Mouse (Mus musculus): ENCODE results near the gene Slc37a2. TPM values are rescaled to one million over a fixed set of nuclear protein-coding genes. Genes with fewer than 3 reads are reported as not detected.

Gene Slc37a2
- polyA plus RNA-seq, 1 experiment from 2014 or later = 2.0 TPM

GRCm38 (mm10) chr9:37248381-37248906 is 7.1 kb downstream of the Slc37a2 start:
- Histone ChIP-seq H3K9me3 (ENCODE audit: control insufficient read depth, low read length) (no peaks in the 10 kb centered on the region), H3K36me3 (ENCODE audit: control insufficient read depth, insufficient read depth, low read length) (no peaks in the 10 kb centered on the region), H3K4me3 (ENCODE audit: low read depth, low read length) (no peak overlapping the region), H3K27me3 (ENCODE audit: control insufficient read depth, insufficient read depth, low read length) (no peaks in the 10 kb centered on the region), H3K27ac (ENCODE audit: low read depth, low read length) (no peak overlapping the region), H3K4me2 (ENCODE audit: low read depth) (no peak overlapping the region), H3K9ac (ENCODE audit: low read length) (no peak overlapping the region), H3K4me1 (ENCODE audit: control insufficient read depth, insufficient read depth, low read length) (no peaks in the 10 kb centered on the region)
- WGBS = 42% methylated on average over 3 of the region's 3 CpGs
- DNase-seq (ENCODE audit: low spot score) (no peak), ATAC-seq (ENCODE audit: insufficient read depth, low FRiP score, low TSS enrichment) (no peak)

GRCm38 (mm10) chr9:37247429-37247828 is 8.1 kb downstream of the Slc37a2 start:
- no peaks in the 10 kb centered on the region for H3K9me3 ChIP-seq (ENCODE audit: control insufficient read depth, low read length)
- H3K4me2 ChIP-seq (ENCODE audit: low read depth) = no peak overlapping the region
- ATAC-seq (ENCODE audit: insufficient read depth, low FRiP score, low TSS enrichment) = no peak
- no peak for DNase-seq (ENCODE audit: low spot score)
- no peak overlapping the region for H3K4me3 ChIP-seq (ENCODE audit: low read depth, low read length)
- no peaks in the 10 kb centered on the region for H3K36me3 ChIP-seq (ENCODE audit: control insufficient read depth, insufficient read depth, low read length)
- no peak overlapping the region for H3K27ac ChIP-seq (ENCODE audit: low read depth, low read length)
- H3K27me3 ChIP-seq (ENCODE audit: control insufficient read depth, insufficient read depth, low read length) = no peaks in the 10 kb centered on the region
- no peaks in the 10 kb centered on the region for H3K4me1 ChIP-seq (ENCODE audit: control insufficient read depth, insufficient read depth, low read length)
- H3K9ac ChIP-seq (ENCODE audit: low read length) = no peak overlapping the region

GRCm38 (mm10) chr9:37245810-37246209 is 9.7 kb downstream of the Slc37a2 start:
- ATAC-seq (ENCODE audit: insufficient read depth, low FRiP score, low TSS enrichment) (no peak), DNase-seq (ENCODE audit: low spot score) (no peak)
- Histone ChIP-seq H3K27ac (ENCODE audit: low read depth, low read length) (no peak overlapping the region), H3K9me3 (ENCODE audit: control insufficient read depth, low read length) (no peaks in the 10 kb centered on the region), H3K4me3 (ENCODE audit: low read depth, low read length) (no peak overlapping the region), H3K9ac (ENCODE audit: low read length) (no peak overlapping the region), H3K4me2 (ENCODE audit: low read depth) (no peak overlapping the region), H3K27me3 (ENCODE audit: control insufficient read depth, insufficient read depth, low read length) (no peaks in the 10 kb centered on the region), H3K36me3 (ENCODE audit: control insufficient read depth, insufficient read depth, low read length) (no peaks in the 10 kb centered on the region), H3K4me1 (ENCODE audit: control insufficient read depth, insufficient read depth, low read length) (no peaks in the 10 kb centered on the region)
- 93% methylated on average over 1 of the region's 1 CpGs for WGBS

- H3K4me1 ChIP-seq (ENCODE audit: control insufficient read depth, insufficient read depth, low read length) = no peaks in the 10 kb centered on the region
- ATAC-seq (ENCODE audit: insufficient read depth, low FRiP score, low TSS enrichment) = no peak
- 79% methylated on average over 2 of the region's 2 CpGs for WGBS
- H3K27ac ChIP-seq (ENCODE audit: low read depth, low read length) = no peak overlapping the region
- H3K9ac ChIP-seq (ENCODE audit: low read length) = no peak overlapping the region
- no peaks in the 10 kb centered on the region for H3K27me3 ChIP-seq (ENCODE audit: control insufficient read depth, insufficient read depth, low read length)
- H3K9me3 ChIP-seq (ENCODE audit: control insufficient read depth, low read length) = no peaks in the 10 kb centered on the region
- no peaks in the 10 kb centered on the region for H3K36me3 ChIP-seq (ENCODE audit: control insufficient read depth, insufficient read depth, low read length)
- DNase-seq (ENCODE audit: low spot score) = no peak
- H3K4me2 ChIP-seq (ENCODE audit: low read depth) = no peak overlapping the region
- H3K4me3 ChIP-seq (ENCODE audit: low read depth, low read length) = no peak overlapping the region
Measured at GRCm38 (mm10) chr9:37245404-37245803, 10.1 kb downstream of the Slc37a2 start.

GRCm38 (mm10) chr9:37244600-37244999 is 10.9 kb downstream of the Slc37a2 start:
- no peak for DNase-seq (ENCODE audit: low spot score)
- no peaks in the 10 kb centered on the region for H3K36me3 ChIP-seq (ENCODE audit: control insufficient read depth, insufficient read depth, low read length)
- H3K4me3 ChIP-seq (ENCODE audit: low read depth, low read length) = no peak overlapping the region
- H3K9me3 ChIP-seq (ENCODE audit: control insufficient read depth, low read length) = no peaks in the 10 kb centered on the region
- no peak overlapping the region for H3K27ac ChIP-seq (ENCODE audit: low read depth, low read length)
- WGBS = 72% methylated on average over 1 of the region's 1 CpGs
- no peaks in the 10 kb centered on the region for H3K27me3 ChIP-seq (ENCODE audit: control insufficient read depth, insufficient read depth, low read length)
- no peaks in the 10 kb centered on the region for H3K4me1 ChIP-seq (ENCODE audit: control insufficient read depth, insufficient read depth, low read length)
- no peak overlapping the region for H3K4me2 ChIP-seq (ENCODE audit: low read depth)
- no peak overlapping the region for H3K9ac ChIP-seq (ENCODE audit: low read length)
- ATAC-seq (ENCODE audit: insufficient read depth, low FRiP score, low TSS enrichment) = no peak

GRCm38 (mm10) chr9:37242764-37243163 is 12.8 kb downstream of the Slc37a2 start:
- Histone ChIP-seq H3K4me1 (ENCODE audit: control insufficient read depth, insufficient read depth, low read length) (no peaks in the 10 kb centered on the region), H3K36me3 (ENCODE audit: control insufficient read depth, insufficient read depth, low read length) (no peaks in the 10 kb centered on the region), H3K9ac (ENCODE audit: low read length) (no peak overlapping the region), H3K4me3 (ENCODE audit: low read depth, low read length) (no peak overlapping the region), H3K27ac (ENCODE audit: low read depth, low read length) (no peak overlapping the region), H3K9me3 (ENCODE audit: control insufficient read depth, low read length) (no peaks in the 10 kb centered on the region), H3K27me3 (ENCODE audit: control insufficient read depth, insufficient read depth, low read length) (no peaks in the 10 kb centered on the region), H3K4me2 (ENCODE audit: low read depth) (no peak overlapping the region)
- no peak for DNase-seq (ENCODE audit: low spot score)
- ATAC-seq (ENCODE audit: insufficient read depth, low FRiP score, low TSS enrichment) = no peak
- 89% methylated on average over 3 of the region's 3 CpGs for WGBS

- WGBS = 80% methylated on average over 4 of the region's 4 CpGs
- DNase-seq (ENCODE audit: low spot score) = no peak
- no peaks in the 10 kb centered on the region for H3K27me3 ChIP-seq (ENCODE audit: control insufficient read depth, insufficient read depth, low read length)
Measured at GRCm38 (mm10) chr9:37235951-37236737, 19.4 kb downstream of the Slc37a2 start.

GRCm38 (mm10) chr9:37232201-37233195 is 23.0 kb downstream of the Slc37a2 start:
- WGBS = 71% methylated on average over 22 of the region's 22 CpGs
- no peak overlapping the region for H3K4me3 ChIP-seq (ENCODE audit: low read depth, low read length)
- no peak overlapping the region for H3K9ac ChIP-seq (ENCODE audit: low read length)
- no peaks in the 10 kb centered on the region for H3K9me3 ChIP-seq (ENCODE audit: control insufficient read depth, low read length)
- ATAC-seq (ENCODE audit: insufficient read depth, low FRiP score, low TSS enrichment) = no peak
- no peak overlapping the region for H3K27ac ChIP-seq (ENCODE audit: low read depth, low read length)
- no peaks in the 10 kb centered on the region for H3K27me3 ChIP-seq (ENCODE audit: control insufficient read depth, insufficient read depth, low read length)
- H3K36me3 ChIP-seq (ENCODE audit: control insufficient read depth, insufficient read depth, low read length) = no peaks in the 10 kb centered on the region
- no peak for DNase-seq (ENCODE audit: low spot score)
- H3K4me1 ChIP-seq (ENCODE audit: control insufficient read depth, insufficient read depth, low read length) = no peaks in the 10 kb centered on the region
- H3K4me2 ChIP-seq (ENCODE audit: low read depth) = no peak overlapping the region

More at GRCm38 (mm10) chr9:37235951-37236737, 19.4 kb downstream of the Slc37a2 start:
- Histone ChIP-seq H3K4me3 (ENCODE audit: low read depth, low read length) (no peak overlapping the region), H3K9ac (ENCODE audit: low read length) (no peak overlapping the region), H3K9me3 (ENCODE audit: control insufficient read depth, low read length) (no peaks in the 10 kb centered on the region), H3K27ac (ENCODE audit: low read depth, low read length) (no peak overlapping the region), H3K4me2 (ENCODE audit: low read depth) (no peak overlapping the region), H3K4me1 (ENCODE audit: control insufficient read depth, insufficient read depth, low read length) (no peaks in the 10 kb centered on the region), H3K36me3 (ENCODE audit: control insufficient read depth, insufficient read depth, low read length) (no peaks in the 10 kb centered on the region)
- no peak for ATAC-seq (ENCODE audit: insufficient read depth, low FRiP score, low TSS enrichment)
